ENCODE assay signal across 9 mouse cellular contexts in the genomic region with DNA sequence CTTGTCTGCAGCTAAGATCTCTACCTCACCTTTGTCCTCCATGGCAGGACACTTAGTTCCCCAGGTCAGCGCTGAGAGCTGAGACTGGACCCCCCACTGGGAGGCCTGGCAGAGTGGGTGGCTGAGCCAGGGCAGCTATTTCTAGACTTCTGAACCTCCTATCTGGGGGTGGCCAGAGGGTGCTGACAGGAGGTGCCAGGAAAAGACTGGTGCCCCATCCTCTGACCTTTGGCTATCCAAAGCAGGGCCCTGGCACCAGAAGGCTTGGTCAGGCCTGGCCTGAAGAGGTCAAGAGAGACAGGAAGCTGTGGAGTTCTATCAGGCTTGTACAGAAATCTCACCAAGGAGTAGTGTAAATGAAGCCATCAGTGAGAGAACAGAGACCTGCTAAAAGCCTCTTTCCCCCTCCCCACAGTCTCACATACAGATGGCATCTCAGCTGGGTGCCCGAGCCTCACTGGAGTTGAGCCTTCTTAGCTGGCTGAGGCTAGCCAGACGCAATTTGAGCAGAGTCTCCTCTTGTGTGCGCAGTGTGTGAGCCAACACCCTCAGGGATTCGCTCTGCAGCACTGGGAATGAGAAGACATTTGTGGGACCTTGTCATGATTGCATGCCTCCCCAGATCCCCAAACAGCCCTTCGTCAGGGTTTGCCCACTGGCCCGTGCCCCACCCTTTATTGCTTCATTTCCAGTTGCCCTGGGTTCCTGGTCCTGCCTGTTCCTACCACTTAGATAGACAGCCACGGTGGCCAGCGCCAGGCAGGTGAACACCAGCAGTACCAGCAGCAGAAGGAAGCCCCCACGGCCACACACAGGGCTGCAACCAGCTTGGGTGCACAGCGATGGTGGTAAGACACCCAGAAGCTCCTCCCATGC. TPM values are rescaled to one million over a fixed set of nuclear protein-coding genes. Genes with fewer than 3 reads are reported as not detected.
A peak's percentile ranks its signal among the peaks of the same experiment; 100 is the strongest.
DNase-seq lines count a peak whose midpoint lies in the region; ATAC-seq lines count a peak whose summit lies in the region.
"Had no signal": no experiment of that assay in that cellular context is flagged by ENCODE, and none has a peak within 500 bp of the region (broad histone marks: within the 10 kb centered on the region; RNA-seq: fewer than 3 reads in every experiment).

No protein-coding gene starts in this region.

- H3K9me3 ChIP-seq in forebrain, embryonic 16.5 days (ENCODE audit: control insufficient read depth, low read length), result no peaks in the 10 kb centered on the region
- H3K9me3 ChIP-seq in forebrain, embryonic 11.5 days (ENCODE audit: control insufficient read depth, low read length), result no peaks in the 10 kb centered on the region
- no peaks in the 10 kb centered on the region for H3K9me3 ChIP-seq in liver, embryonic 13.5 days (replicated peaks)

- WGBS in forebrain, embryonic 16.5 days, result 76% methylated on average over 11 of the region's 11 CpGs
- 83% methylated on average over 11 of the region's 11 CpGs for WGBS in forebrain, embryonic 11.5 days
- 86% methylated on average over 11 of the region's 11 CpGs for WGBS in liver, embryonic 13.5 days (ENCODE audit: insufficient replicate concordance)

- H3K4me1 ChIP-seq in forebrain, embryonic 16.5 days (replicated peaks; ENCODE audit: control insufficient read depth, insufficient read depth, low read length), result peaks cover 3% of the 10 kb centered on the region
- peaks cover 1% of the 10 kb centered on the region; the same call in 1 of the 2 replicates for H3K4me1 ChIP-seq in forebrain, embryonic 11.5 days (replicated peaks; ENCODE audit: control insufficient read depth, insufficient read depth, low read length)
- peaks cover 59% of the 10 kb centered on the region for H3K4me1 ChIP-seq in liver, embryonic 13.5 days (replicated peaks)

- ATAC-seq in forebrain, embryonic 16.5 days, result peak; percentile 34; the same call in 1 of the 2 replicates
- ATAC-seq in forebrain, embryonic 11.5 days (replicated peaks; ENCODE audit: low FRiP score), result no peak
- no peak for ATAC-seq in liver, embryonic 13.5 days (ENCODE audit: low read depth)
- ATAC-seq: lung, postnatal 0 days had no signal

- no peak overlapping the region for H3K4me3 ChIP-seq in forebrain, embryonic 16.5 days (replicated peaks; ENCODE audit: low read length)
- no peak overlapping the region for H3K4me3 ChIP-seq in forebrain, embryonic 11.5 days (ENCODE audit: low read depth, low read length)
- no peak overlapping the region for H3K4me3 ChIP-seq in liver, embryonic 13.5 days (replicated peaks)

- peaks cover 5% of the 10 kb centered on the region for H3K36me3 ChIP-seq in forebrain, embryonic 16.5 days (ENCODE audit: control insufficient read depth, insufficient read depth)
- peaks cover 3% of the 10 kb centered on the region; the same call in 1 of the 2 replicates for H3K36me3 ChIP-seq in forebrain, embryonic 11.5 days (ENCODE audit: control insufficient read depth, insufficient read depth, low read length)
- H3K36me3 ChIP-seq in liver, embryonic 13.5 days, result peaks cover 71% of the 10 kb centered on the region

- intact Hi-C loops in left cerebral cortex, postnatal 10 days (cut with DNase I), result no loop called here

- no peak overlapping the region for H3K9ac ChIP-seq in forebrain, embryonic 16.5 days (replicated peaks; ENCODE audit: low read depth, low read length)
- no peak overlapping the region for H3K9ac ChIP-seq in forebrain, embryonic 11.5 days (ENCODE audit: low read length)
- H3K9ac ChIP-seq in liver, embryonic 13.5 days, result no peak overlapping the region

- no peaks in the 10 kb centered on the region for H3K27me3 ChIP-seq in forebrain, embryonic 16.5 days (replicated peaks; ENCODE audit: control insufficient read depth, insufficient read depth, low read length)
- no peaks in the 10 kb centered on the region for H3K27me3 ChIP-seq in forebrain, embryonic 11.5 days (ENCODE audit: control insufficient read depth, insufficient read depth, low read length)
- peaks cover under 1% of the 10 kb centered on the region; the same call in 1 of the 2 replicates for H3K27me3 ChIP-seq in liver, embryonic 13.5 days

- H3K27ac ChIP-seq in forebrain, embryonic 16.5 days (ENCODE audit: low read length), result 0 out of 2 replicates have a peak overlapping the region, but pooled peaks have one; percentile 13
- no peak overlapping the region for H3K27ac ChIP-seq in forebrain, embryonic 11.5 days (ENCODE audit: low read depth, low read length)
- peak overlapping the region; percentile 40; the same call in 1 of the 2 replicates for H3K27ac ChIP-seq in liver, embryonic 13.5 days

- DNase-seq in forebrain, embryonic 11.5 days (ENCODE audit: low spot score), result no peak
- no peak for DNase-seq in liver, embryonic 13.5 days
- no peak for DNase-seq in liver
- peak; percentile 86 to 88 for DNase-seq in cerebellum, postnatal 36 days
- peak; percentile 77 for DNase-seq in kidney, postnatal 14 days
- DNase-seq in right cerebral cortex, postnatal 4 days, result no peak
- no peak for DNase-seq in left cerebral cortex, postnatal 10 days (ENCODE audit: extremely low spot score in 1 of 2, low spot score in 2 of 2)

- H3K4me2 ChIP-seq in forebrain, embryonic 16.5 days (ENCODE audit: low read length), result no peak overlapping the region
- no peak overlapping the region for H3K4me2 ChIP-seq in forebrain, embryonic 11.5 days (ENCODE audit: low read depth, low read length, severe bottlenecking)
- no peak overlapping the region for H3K4me2 ChIP-seq in liver, embryonic 13.5 days

RNA-seq across cellular contexts. Expression of a gene that starts 5.9 kb away (rescaled TPM):
- 14.4 and 16.8 TPM in 2 replicates for polyA plus RNA-seq in forebrain, embryonic 16.5 days (2015; fragmentation: Nextera tagmentation; extraction: Ambion mirVana)
- 35.0 and 37.2 TPM in 2 replicates for polyA plus RNA-seq in forebrain, embryonic 11.5 days (2014; fragmentation: Nextera tagmentation; extraction: Ambion mirVana)
- polyA plus RNA-seq in liver, embryonic 13.5 days (2015; fragmentation: Nextera tagmentation; extraction: Ambion mirVana), result 167 and 175 TPM in 2 replicates
- 10 to 100 TPM; 10.1 to 12.5 TPM for total RNA-seq in left cerebral cortex, postnatal 10 days (2021)

RNA-seq across cellular contexts. Expression of a gene that starts 12.7 kb away (rescaled TPM):
- 1.4 TPM in 2 replicates for polyA plus RNA-seq in forebrain, embryonic 16.5 days (2015; fragmentation: Nextera tagmentation; extraction: Ambion mirVana)
- polyA plus RNA-seq in forebrain, embryonic 11.5 days (2014; fragmentation: Nextera tagmentation; extraction: Ambion mirVana), result 0.39 TPM in 1 of 2 replicates, not detected in the other
- 0.82 and 1.2 TPM in 2 replicates for polyA plus RNA-seq in liver, embryonic 13.5 days (2015; fragmentation: Nextera tagmentation; extraction: Ambion mirVana)
- total RNA-seq in left cerebral cortex, postnatal 10 days (2021), result 1 to 10 TPM in 1 of 2 experiments, under 1 TPM in 1; 0.99 to 1.4 TPM

RNA-seq across cellular contexts. Expression of a gene that starts 14.7 kb away (rescaled TPM):
- polyA plus RNA-seq in forebrain, embryonic 16.5 days (2015; fragmentation: Nextera tagmentation; extraction: Ambion mirVana), result 16.2 and 16.9 TPM in 2 replicates
- polyA plus RNA-seq in forebrain, embryonic 11.5 days (2014; fragmentation: Nextera tagmentation; extraction: Ambion mirVana), result 11.3 and 15.2 TPM in 2 replicates
- polyA plus RNA-seq in liver, embryonic 13.5 days (2015; fragmentation: Nextera tagmentation; extraction: Ambion mirVana), result 10.5 and 12.2 TPM in 2 replicates
- total RNA-seq in left cerebral cortex, postnatal 10 days (2021), result 1 to 10 TPM; 9.3 to 9.8 TPM

RNA-seq across cellular contexts. Expression of a gene that starts 15.7 kb away (rescaled TPM):
- 2.3 and 3.0 TPM in 2 replicates for polyA plus RNA-seq in forebrain, embryonic 16.5 days (2015; fragmentation: Nextera tagmentation; extraction: Ambion mirVana)
- 1.7 TPM in 2 replicates for polyA plus RNA-seq in forebrain, embryonic 11.5 days (2014; fragmentation: Nextera tagmentation; extraction: Ambion mirVana)
- polyA plus RNA-seq in liver, embryonic 13.5 days (2015; fragmentation: Nextera tagmentation; extraction: Ambion mirVana), result 0.22 and 0.34 TPM in 2 replicates
- total RNA-seq in left cerebral cortex, postnatal 10 days (2021), result 1 to 10 TPM; 2.7 to 2.9 TPM

RNA-seq across cellular contexts. Expression of a gene that starts 16.6 kb away (rescaled TPM):
- 6.9 and 7.2 TPM in 2 replicates for polyA plus RNA-seq in forebrain, embryonic 16.5 days (2015; fragmentation: Nextera tagmentation; extraction: Ambion mirVana)
- polyA plus RNA-seq in forebrain, embryonic 11.5 days (2014; fragmentation: Nextera tagmentation; extraction: Ambion mirVana), result 6.0 and 6.2 TPM in 2 replicates
- 2.6 TPM in 2 replicates for polyA plus RNA-seq in liver, embryonic 13.5 days (2015; fragmentation: Nextera tagmentation; extraction: Ambion mirVana)
- total RNA-seq in left cerebral cortex, postnatal 10 days (2021), result 1 to 10 TPM; 3.1 to 4.3 TPM

Comparison
In these comparisons a context has a peak if more than half of its experiments do, and no peak if none do; other contexts are left out.
1. DNase-seq: peak in cerebellum, postnatal 36 days (2 of 2) and kidney, postnatal 14 days (single experiment); none in forebrain, embryonic 11.5 days (single experiment), liver, embryonic 13.5 days (single experiment), liver (single experiment), right cerebral cortex, postnatal 4 days (single experiment) and left cerebral cortex, postnatal 10 days (0 of 2).